10 mouse cellular contexts compared by ENCODE assay signal in the genomic region with DNA sequence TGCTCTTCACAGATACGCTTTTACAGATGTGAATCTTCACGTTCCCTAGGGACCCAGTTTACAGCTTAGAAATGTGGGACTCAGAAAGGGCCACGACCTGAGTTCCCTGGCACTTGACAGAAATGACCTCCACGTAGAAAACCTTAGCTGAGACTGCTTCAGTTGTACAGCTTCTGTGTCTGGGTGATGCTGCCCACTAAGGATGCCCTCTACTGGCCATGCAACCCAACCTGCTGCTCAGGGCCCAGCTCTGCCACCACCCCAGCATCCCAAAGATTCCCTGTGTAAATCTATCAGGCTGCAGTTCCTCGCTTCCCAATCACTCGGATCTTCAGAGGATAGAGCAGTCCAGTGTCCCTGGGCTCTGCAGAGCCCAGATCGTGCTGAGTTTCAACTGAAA.
DNase-seq lines count a peak whose midpoint lies in the region; ATAC-seq and TF ChIP-seq lines count a peak whose summit lies in the region.
"Had no signal": no experiment of that assay in that cellular context is flagged by ENCODE, and none has a peak within 500 bp of the region (broad histone marks: within the 10 kb centered on the region; RNA-seq: fewer than 3 reads in every experiment).

No protein-coding gene starts in this region.

- TF ChIP-seq EP300 in heart, postnatal 0 days (IDR thresholded peaks at IDR 0.05; ENCODE audit: low read depth), result no peak

- no peaks in the 10 kb centered on the region for H3K9me3 ChIP-seq in heart, postnatal 0 days (replicated peaks; ENCODE audit: control insufficient read depth, low read length)
- H3K9me3 ChIP-seq in midbrain, embryonic 12.5 days, result no peaks in the 10 kb centered on the region
- H3K9me3 ChIP-seq in midbrain, embryonic 11.5 days (ENCODE audit: control insufficient read depth, low read length), result no peaks in the 10 kb centered on the region
- H3K9me3 ChIP-seq: heart, embryonic 10.5 days had no signal

- no peak overlapping the region for H3K27ac ChIP-seq in heart, postnatal 0 days (ENCODE audit: low read depth)
- H3K27ac ChIP-seq in midbrain, embryonic 12.5 days (replicated peaks), result 0 out of 2 replicates have a peak overlapping the region, but pooled peaks have one; percentile 20
- H3K27ac ChIP-seq in midbrain, embryonic 11.5 days (ENCODE audit: low read depth, low read length), result no peak overlapping the region
- H3K27ac ChIP-seq: heart, embryonic 10.5 days had no signal

- no peaks in the 10 kb centered on the region for H3K4me1 ChIP-seq in heart, postnatal 0 days (ENCODE audit: control insufficient read depth, insufficient read depth)
- H3K4me1 ChIP-seq in midbrain, embryonic 12.5 days, result peaks cover 14% of the 10 kb centered on the region
- peaks cover 3% of the 10 kb centered on the region for H3K4me1 ChIP-seq in midbrain, embryonic 11.5 days (ENCODE audit: control insufficient read depth, insufficient read depth, low read length)

- no peaks in the 10 kb centered on the region for H3K36me3 ChIP-seq in heart, postnatal 0 days (replicated peaks; ENCODE audit: control insufficient read depth, insufficient read depth, low read length)
- no peaks in the 10 kb centered on the region for H3K36me3 ChIP-seq in midbrain, embryonic 12.5 days
- H3K36me3 ChIP-seq in midbrain, embryonic 11.5 days (ENCODE audit: control insufficient read depth, insufficient read depth, low read length), result no peaks in the 10 kb centered on the region
- H3K36me3 ChIP-seq: heart, embryonic 10.5 days had no signal

- ATAC-seq in heart, postnatal 0 days (ENCODE audit: insufficient read depth, low read depth), result no peak
- no peak for ATAC-seq in midbrain, embryonic 12.5 days (ENCODE audit: low FRiP score, low read depth)
- no peak for ATAC-seq in midbrain, embryonic 11.5 days (ENCODE audit: low FRiP score)
- ATAC-seq: Patski had no signal

- H3K4me3 ChIP-seq in heart, postnatal 0 days (ENCODE audit: low read depth, low read length), result no peak overlapping the region
- no peak overlapping the region for H3K4me3 ChIP-seq in midbrain, embryonic 12.5 days
- no peak overlapping the region for H3K4me3 ChIP-seq in midbrain, embryonic 11.5 days (ENCODE audit: low read depth, low read length)
- H3K4me3 ChIP-seq: heart, embryonic 10.5 days had no signal

- peak; percentile 33 for TF ChIP-seq CTCF in heart, postnatal 0 days (IDR thresholded peaks at IDR 0.05; ENCODE audit: low read depth)

- no peak overlapping the region for H3K4me2 ChIP-seq in heart, postnatal 0 days (ENCODE audit: low read depth, low read length)
- no peak overlapping the region for H3K4me2 ChIP-seq in midbrain, embryonic 12.5 days (replicated peaks)
- H3K4me2 ChIP-seq in midbrain, embryonic 11.5 days, result no peak overlapping the region

- DNase-seq in heart, postnatal 0 days (ENCODE audit: low spot score), result no peak
- DNase-seq in heart, adult 8-10 months (ENCODE audit: low spot score), result no peak
- no peak for DNase-seq in midbrain, embryonic 11.5 days (ENCODE audit: low spot score, missing footprints)
- peak; percentile 42 for DNase-seq in cerebellum, adult 8-10 months
- DNase-seq in retina, embryonic 14.5 days (ENCODE audit: low spot score), result peak; percentile 58
- no peak for DNase-seq in thymus, postnatal 25 days
- DNase-seq in ovary, postnatal 14 days (ENCODE audit: low spot score), result no peak

- H3K9ac ChIP-seq in heart, postnatal 0 days (replicated peaks; ENCODE audit: low read depth, low read length), result no peak overlapping the region
- H3K9ac ChIP-seq in midbrain, embryonic 12.5 days (replicated peaks), result no peak overlapping the region
- no peak overlapping the region for H3K9ac ChIP-seq in midbrain, embryonic 11.5 days (ENCODE audit: low read length)

- H3K27me3 ChIP-seq in heart, postnatal 0 days (ENCODE audit: control insufficient read depth, insufficient read depth, low read length), result no peaks in the 10 kb centered on the region
- no peaks in the 10 kb centered on the region for H3K27me3 ChIP-seq in midbrain, embryonic 12.5 days
- no peaks in the 10 kb centered on the region for H3K27me3 ChIP-seq in midbrain, embryonic 11.5 days (ENCODE audit: control insufficient read depth, insufficient read depth, low read length)

- WGBS in heart, postnatal 0 days, result 64% methylated on average over 7 of the region's 7 CpGs
- WGBS in midbrain, embryonic 12.5 days, result 66% methylated on average over 7 of the region's 7 CpGs
- 73% methylated on average over 7 of the region's 7 CpGs for WGBS in midbrain, embryonic 11.5 days

Comparison
In these comparisons a context has a peak if more than half of its experiments do, and no peak if none do; other contexts are left out.
1. DNase-seq: peak in cerebellum, adult 8-10 months (single experiment) and retina, embryonic 14.5 days (single experiment); none in heart, postnatal 0 days (single experiment), heart, adult 8-10 months (single experiment), midbrain, embryonic 11.5 days (single experiment), thymus, postnatal 25 days (single experiment) and ovary, postnatal 14 days (single experiment).